Mouse (Mus musculus): ENCODE measurements around the gene C130026I21Rik. TPM values are rescaled to one million over a fixed set of nuclear protein-coding genes. Genes with fewer than 3 reads are reported as not detected.
A peak's percentile ranks its signal among the peaks of the same experiment; 100 is the strongest.
"Not testable (repeated sequence)": the region's sequence is repeated elsewhere in the genome, so short reads cannot be mapped to it uniquely, and the experiment has no call there.

C130026I21Rik gene
- total RNA-seq, 2 experiments from 2014 or later = 0.50 to 1.7 TPM

- intact Hi-C loops (cut with DNase I); DNase-seq: not testable (repeated sequence)
Measured at GRCm38 (mm10) chr1:85133671-85134070, 136.7 kb downstream of the C130026I21Rik start.

DNA sequence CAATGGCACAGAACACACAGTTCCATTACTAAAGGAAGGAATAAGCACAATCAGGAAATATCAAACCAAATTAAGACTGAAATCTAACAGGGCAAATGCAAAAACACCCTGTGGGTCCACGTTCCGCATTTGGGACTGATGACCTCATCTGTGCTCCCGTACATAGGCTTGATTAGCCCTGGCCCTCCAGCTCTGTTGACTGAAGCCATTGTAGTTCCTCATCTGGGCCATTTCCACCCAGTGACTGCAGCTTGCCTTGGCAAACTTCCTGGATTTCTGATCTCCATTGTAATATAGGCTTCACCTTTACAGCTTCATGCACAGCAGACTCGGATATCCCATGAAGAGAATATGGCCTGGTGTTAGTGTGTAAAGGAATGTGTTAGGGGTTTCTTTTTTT lies 148.5 kb downstream of the C130026I21Rik start:
- DNase-seq; intact Hi-C loops (cut with DNase I): not testable (repeated sequence)

DNA sequence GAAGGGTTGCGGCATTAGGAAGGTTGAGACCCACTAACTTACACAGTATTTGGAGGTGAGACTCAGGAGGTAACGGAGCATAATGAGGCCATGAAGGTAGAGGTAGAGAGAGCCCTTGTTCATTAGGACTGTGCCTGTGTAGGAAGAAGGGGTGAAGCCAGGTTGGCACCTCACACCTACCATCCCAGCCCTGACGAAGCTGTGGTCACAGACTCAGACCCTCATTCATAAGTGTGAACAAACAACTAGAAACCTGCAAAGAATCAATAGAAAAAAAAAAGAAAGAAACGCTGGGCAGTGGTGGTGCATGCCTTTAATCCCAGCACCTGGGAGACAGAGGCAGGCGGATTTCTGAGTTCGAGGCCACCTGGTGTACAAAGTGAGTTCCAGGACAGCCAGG lies 152.0 kb downstream of the C130026I21Rik start:
- intact Hi-C loops (cut with DNase I); DNase-seq: not testable (repeated sequence)

GRCm38 (mm10) chr1:85117537-85117936 lies 152.8 kb downstream of the C130026I21Rik start:
- intact Hi-C loops (cut with DNase I) = not testable (repeated sequence)

DNA sequence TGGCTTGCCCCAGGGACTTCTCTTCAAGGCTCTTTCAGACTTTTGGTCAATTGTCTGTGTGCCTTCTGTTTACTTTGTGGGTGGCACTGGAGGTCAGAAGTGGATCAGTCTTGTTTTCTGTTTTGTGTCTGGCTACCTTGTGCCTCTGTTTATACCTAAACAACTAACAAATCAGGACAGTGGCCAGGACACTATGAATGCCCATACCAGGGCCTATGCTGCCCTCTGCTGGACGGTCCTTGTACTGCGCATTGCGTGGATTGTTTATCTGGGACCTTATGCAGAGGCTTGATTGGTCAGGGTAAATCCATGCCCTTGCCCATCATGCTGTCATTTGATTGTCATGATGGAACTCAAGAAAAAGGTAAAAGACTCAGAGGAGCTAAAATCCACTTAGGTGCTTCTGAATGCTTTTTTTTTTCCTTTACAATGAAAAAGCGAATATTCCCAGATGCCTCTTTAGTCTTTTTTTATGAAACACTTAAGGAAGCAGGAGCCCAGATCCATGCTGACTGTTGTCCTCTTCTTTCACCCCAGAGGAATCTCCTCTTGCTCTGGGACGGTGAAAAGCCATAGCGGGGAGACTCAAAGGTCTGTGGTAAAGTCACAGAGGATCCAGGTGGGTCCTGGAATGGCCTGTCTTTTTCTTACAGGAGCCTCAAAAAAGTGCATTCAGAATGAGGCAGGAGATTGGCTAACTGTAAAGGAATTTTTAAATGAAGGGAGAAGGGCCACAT lies 155.5 kb downstream of the C130026I21Rik start:
- DNase-seq = peak in 1 of 2 experiments; percentile 28
- intact Hi-C loops (cut with DNase I) = not testable (repeated sequence)

More at GRCm38 (mm10) chr1:85117537-85117936, 152.8 kb downstream of the C130026I21Rik start:
- DNase-seq = not testable (repeated sequence)

- DNase-seq; intact Hi-C loops (cut with DNase I): not testable (repeated sequence)
Measured at GRCm38 (mm10) chr1:85114078-85114477, 156.3 kb downstream of the C130026I21Rik start.

DNA sequence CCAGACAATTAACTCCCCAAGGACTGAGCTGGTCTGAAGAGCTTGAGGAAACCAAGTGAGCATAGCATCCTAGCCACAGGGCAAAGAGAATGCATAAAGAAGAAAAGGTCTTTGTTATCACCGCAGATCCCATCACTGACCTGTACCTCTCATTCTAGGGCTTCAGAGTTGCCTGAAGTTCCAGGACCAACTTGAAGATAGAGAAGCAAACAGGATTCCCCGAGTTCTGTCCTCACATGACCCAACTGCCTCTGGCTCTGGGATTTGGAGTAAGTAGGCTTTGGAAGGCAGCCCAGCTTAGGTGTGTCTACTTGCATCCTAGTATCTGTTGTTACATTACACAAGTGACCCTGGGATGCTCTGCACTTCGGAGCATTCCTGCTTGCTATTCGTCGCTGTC lies 157.5 kb downstream of the C130026I21Rik start:
- intact Hi-C loops (cut with DNase I); DNase-seq: not testable (repeated sequence)

DNA sequence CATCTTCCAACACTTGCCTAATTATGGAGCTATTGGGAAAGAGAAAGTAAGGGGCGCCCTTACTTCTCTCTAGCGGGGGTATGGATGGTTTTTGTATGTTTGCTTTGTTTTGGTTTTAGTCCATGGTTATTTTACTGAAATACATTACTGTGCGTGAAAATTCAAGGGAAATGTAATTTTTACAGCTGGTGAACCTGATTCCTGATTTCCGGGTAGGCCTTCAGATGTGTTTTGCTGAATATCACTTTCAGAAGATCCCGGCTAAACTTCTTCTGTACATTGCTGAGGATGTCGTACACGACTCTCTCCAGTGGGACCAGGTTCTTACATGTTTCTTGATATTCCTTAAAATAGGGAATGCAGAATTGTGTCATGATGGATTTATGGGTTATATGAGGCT lies 158.1 kb downstream of the C130026I21Rik start:
- DNase-seq; intact Hi-C loops (cut with DNase I): not testable (repeated sequence)

DNA sequence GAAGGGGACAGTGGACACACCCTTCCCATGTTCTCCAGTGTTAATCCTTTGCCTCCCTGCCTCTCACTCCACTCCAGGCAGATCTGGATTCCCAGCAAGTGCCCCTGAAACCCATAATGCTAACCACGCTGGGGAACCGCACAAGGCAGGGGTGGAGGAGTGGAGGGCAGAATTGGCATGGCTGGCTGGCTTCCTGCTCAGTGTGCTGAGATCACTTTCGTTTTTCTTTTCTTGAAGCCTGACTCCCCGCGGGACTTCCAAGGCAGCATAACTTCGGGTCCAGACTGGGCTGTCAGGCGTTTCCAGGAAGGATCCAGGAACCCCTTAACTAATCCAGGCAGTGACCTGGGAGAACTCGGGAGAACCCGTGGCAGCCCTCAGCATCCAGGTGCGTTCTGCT lies 158.8 kb downstream of the C130026I21Rik start:
- DNase-seq; intact Hi-C loops (cut with DNase I): not testable (repeated sequence)

- DNase-seq; intact Hi-C loops (cut with DNase I): not testable (repeated sequence)
Measured at GRCm38 (mm10) chr1:85110876-85111275, 159.5 kb downstream of the C130026I21Rik start.

GRCm38 (mm10) chr1:85109753-85110152 lies 160.6 kb downstream of the C130026I21Rik start, which contains the start of gene A530032D15Rik:
Gene A530032D15Rik, minus strand, starts transcription at chr1:85109853.
- intact Hi-C loops (cut with DNase I); DNase-seq: not testable (repeated sequence)

- DNase-seq; intact Hi-C loops (cut with DNase I): not testable (repeated sequence)
Measured at GRCm38 (mm10) chr1:85106013-85106412, 164.4 kb downstream of the C130026I21Rik start.

DNA sequence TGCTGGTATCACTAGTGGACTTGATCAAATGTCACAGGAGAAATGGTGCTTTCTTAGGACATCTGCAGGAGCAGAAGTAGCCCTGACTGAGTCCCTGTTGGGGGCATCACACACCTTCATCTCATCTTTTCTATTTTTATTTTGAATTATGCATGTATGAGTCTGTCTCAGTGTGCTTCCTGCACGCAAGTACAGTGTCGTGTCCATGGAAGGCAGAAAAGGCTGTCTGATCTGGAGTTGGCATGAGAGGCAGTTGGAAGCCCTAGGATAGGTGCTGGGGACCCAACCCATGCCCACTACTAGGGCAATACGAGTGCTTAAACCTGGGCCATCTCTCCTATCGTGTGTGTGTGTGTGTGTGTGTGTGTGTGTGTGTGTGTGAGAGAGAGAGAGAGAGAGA lies 165.0 kb downstream of the C130026I21Rik start:
- DNase-seq = not testable (repeated sequence)

DNA sequence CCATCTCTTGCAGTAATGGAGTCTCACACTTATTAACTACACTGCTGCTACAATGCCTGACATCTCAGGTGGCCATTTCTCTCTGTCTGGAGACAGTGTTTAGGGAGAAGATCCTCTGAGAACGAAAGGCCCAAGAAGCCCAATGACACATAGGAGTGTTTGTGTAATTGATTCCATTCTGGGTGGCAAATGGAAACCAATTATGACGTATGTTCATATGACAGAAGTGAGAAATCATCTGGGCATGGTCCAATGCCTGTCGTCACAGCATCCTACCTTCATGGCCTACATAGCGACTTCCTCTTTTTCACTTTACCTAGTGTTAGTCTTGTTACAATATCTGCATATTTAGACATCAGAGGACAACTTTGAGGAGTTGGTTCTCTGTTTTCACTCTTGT lies 168.6 kb downstream of the C130026I21Rik start:
- DNase-seq; intact Hi-C loops (cut with DNase I): not testable (repeated sequence)

More for the DNA sequence above, 165.0 kb downstream of the C130026I21Rik start:
- intact Hi-C loops (cut with DNase I) = not testable (repeated sequence)

- intact Hi-C loops (cut with DNase I); DNase-seq: not testable (repeated sequence)
Measured at GRCm38 (mm10) chr1:85099864-85100263, 170.5 kb downstream of the C130026I21Rik start, which contains the start of gene Gm10553. Gene Gm10553, plus strand, starts transcription at chr1:85100164.

- intact Hi-C loops (cut with DNase I); DNase-seq: not testable (repeated sequence)
Measured at GRCm38 (mm10) chr1:85099081-85099480, 171.3 kb downstream of the C130026I21Rik start.

- intact Hi-C loops (cut with DNase I) = not testable (repeated sequence)
Measured at GRCm38 (mm10) chr1:85093011-85093572, 177.3 kb downstream of the C130026I21Rik start.

DNA sequence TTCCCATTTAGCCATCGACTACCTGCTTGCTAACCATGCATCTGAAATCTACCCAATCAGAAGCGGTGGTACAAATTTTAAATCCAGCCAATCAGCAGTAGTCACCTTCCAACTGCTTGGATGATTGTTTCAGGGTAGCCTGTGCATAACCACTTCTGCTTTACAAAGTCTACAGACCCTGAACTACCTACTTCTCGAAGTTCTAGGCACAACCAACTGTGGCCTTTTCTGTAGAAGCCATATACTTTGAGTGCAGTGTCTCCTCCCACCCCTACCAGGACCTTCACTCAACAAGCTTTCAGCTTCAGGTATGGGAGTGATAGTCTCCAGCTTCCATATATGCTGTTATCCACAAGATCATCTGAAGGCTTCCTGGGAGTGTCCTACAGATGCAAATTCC lies 178.2 kb downstream of the C130026I21Rik start:
- DNase-seq; intact Hi-C loops (cut with DNase I): not testable (repeated sequence)

More at GRCm38 (mm10) chr1:85093011-85093572, 177.3 kb downstream of the C130026I21Rik start:
- not testable (repeated sequence) for DNase-seq

- DNase-seq; intact Hi-C loops (cut with DNase I): not testable (repeated sequence)
Measured at GRCm38 (mm10) chr1:85086211-85086610, 184.2 kb downstream of the C130026I21Rik start.

DNA sequence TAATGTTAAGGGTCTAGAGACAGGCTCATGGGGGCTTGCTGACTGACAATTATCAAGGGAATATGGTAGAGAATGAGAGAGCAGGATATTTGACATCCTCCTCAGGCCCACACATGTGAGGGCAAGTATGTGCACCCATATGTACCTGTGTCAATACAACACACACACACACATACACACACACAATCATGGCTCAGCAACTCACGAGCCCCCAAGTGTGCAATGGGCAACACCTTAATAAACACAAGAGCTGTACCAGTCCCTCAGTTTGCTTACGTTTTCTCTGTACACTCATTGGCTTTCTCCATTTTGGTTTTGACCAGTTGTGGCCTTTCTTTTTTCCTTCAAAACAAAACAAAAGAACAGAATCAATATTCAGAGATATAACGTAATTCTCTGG lies 185.6 kb downstream of the C130026I21Rik start:
- DNase-seq; intact Hi-C loops (cut with DNase I): not testable (repeated sequence)

DNA sequence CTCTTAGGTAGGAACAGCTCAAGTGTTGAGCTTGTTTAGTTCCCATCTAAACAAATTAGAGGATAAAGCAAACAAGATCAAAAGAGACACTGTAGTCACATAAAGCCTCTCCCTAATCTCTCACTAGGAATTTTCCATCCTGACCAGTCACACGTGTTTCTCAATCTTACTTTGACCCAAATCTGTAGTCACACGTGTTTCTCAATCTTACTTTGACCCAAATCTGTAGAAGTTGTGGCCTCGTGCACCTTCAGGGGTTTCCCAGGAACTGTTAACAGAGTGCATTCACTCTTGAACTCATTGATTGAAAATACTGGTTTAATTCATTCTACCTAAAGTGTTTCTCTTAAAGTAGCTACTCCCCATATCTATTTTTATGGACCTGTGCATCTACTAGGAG lies 197.3 kb downstream of the C130026I21Rik start:
- intact Hi-C loops (cut with DNase I); DNase-seq: not testable (repeated sequence)
